Mouse (Mus musculus) Patski (cell line): ENCODE measurements around the gene Trmt1. TPM values are rescaled to one million over a fixed set of nuclear protein-coding genes. Genes with fewer than 3 reads are reported as not detected.

Experiments
- ATAC-seq: fragments of 100-300 bp; one replicate; pipeline ENCODE4 v1.8.0; 2021
- CTCF ChIA-PET: fragments of 350-600 bp; sonication (Branson Sonifier 250); formaldehyde crosslinking; loops from one replicate; lab custom pipeline; 2022; ENCODE audit warnings: inconsistent platforms; lab: Charles Lee
- POLR2A ChIA-PET: fragments of 350-600 bp; sonication (Branson Sonifier 250); formaldehyde crosslinking; loops from one replicate; lab custom pipeline; 2022; ENCODE audit warnings: antibody characterized with exemption, inconsistent platforms; lab: Charles Lee
- DNase-seq: peaks from one replicate; pipeline ENCODE4 v3.0.0-alpha.2; 2011; ENCODE audit warnings: low read depth, low spot score
- H3K27me3 ChIP-seq: fragments of 371-371 bp; one replicate; pipeline ENCODE4 v1.5.1; 2021
- CTCF ChIP-seq: fragments of 100-300 bp; IDR thresholded peaks from one replicate; pipeline ENCODE4 v1.5.1; 2021
- in situ Hi-C: fragments of 300-500 bp; cut with MboI; formaldehyde crosslinking; loops from 3 replicates; pipeline ENCODE4 v1.11.1; 2018; ENCODE audit warnings: low pct_unique_long_range_greater_than_20kb, mixed read lengths
- polyA plus RNA-seq: library from polyadenylated mRNA; unstranded; gene quantifications from one replicate; pipeline ENCODE4 v1.2.3, GENCODE M21; 2021

Gene Trmt1
- polyA plus RNA-seq, 1 experiment from 2014 or later, result 106 TPM

GRCm38 (mm10) chr8:84687003-84687704 lies 1.0 kb downstream of the Trmt1 start:
- CTCF ChIA-PET, result no interaction called here
- DNase-seq (no peak), ATAC-seq (peak; percentile 22)
- TF ChIP-seq CTCF, result no peak
- in situ Hi-C loops, result no loop called here
- H3K27me3 ChIP-seq, result no peaks in the 10 kb centered on the region
- POLR2A ChIA-PET, result interaction anchor here (0.8 to 1.3 kb wide), 3 partner anchors 19 to 27 kb away, joined by 3 to 5 read pairs (median 3); no protein-coding TSS in a partner anchor

- in situ Hi-C loops, result no loop called here
- DNase-seq, result no peak
- peak; percentile 58 for ATAC-seq
- no peaks in the 10 kb centered on the region for H3K27me3 ChIP-seq
- TF ChIP-seq CTCF, result no peak
- CTCF ChIA-PET, result no interaction called here
- POLR2A ChIA-PET, result interaction anchor here (0.6 to 1.3 kb wide), 3 partner anchors 19 to 144 kb away, joined by 3 read pairs; partner anchors contain the start of gene Gadd45gip1
These were observed 1.6 kb downstream of the Trmt1 start, which contains the start of gene Nacc1 for GRCm38 (mm10) chr8:84687705-84688100. Gene Nacc1 (minus strand): TSS chr8:84687862.

GRCm38 (mm10) chr8:84689091-84689915 lies 3.2 kb downstream of the Trmt1 start:
- DNase-seq, result no peak
- CTCF ChIA-PET, result interaction anchor here (0.9 to 1.5 kb wide), 2 partner anchors 10 to 19 kb away, joined by 3 to 4 read pairs; no protein-coding TSS in a partner anchor
- no peak for ATAC-seq
- TF ChIP-seq CTCF, result peak; percentile 58
- H3K27me3 ChIP-seq, result no peaks in the 10 kb centered on the region
- POLR2A ChIA-PET, result interaction anchor here (0.6 to 1.3 kb wide), 4 partner anchors 18 to 348 kb away, joined by 3 read pairs; partner anchors contain the start of gene Tnpo2
- in situ Hi-C loops, result no loop called here

GRCm38 (mm10) chr8:84693332-84693731 lies 7.2 kb downstream of the Trmt1 start:
- in situ Hi-C loops, result no loop called here
- ATAC-seq, result no peak

GRCm38 (mm10) chr8:84695140-84695539 lies 9.0 kb downstream of the Trmt1 start:
- POLR2A ChIA-PET, result no interaction called here
- no peak for DNase-seq
- H3K27me3 ChIP-seq, result no peaks in the 10 kb centered on the region
- ATAC-seq, result no peak
- in situ Hi-C loops, result loop anchor here (5.0 kb wide), 1 partner anchor 122 kb away; no protein-coding TSS in a partner anchor
- CTCF ChIA-PET, result no interaction called here
- TF ChIP-seq CTCF, result no peak

More at GRCm38 (mm10) chr8:84693332-84693731, 7.2 kb downstream of the Trmt1 start:
- ChIA-PET CTCF (no interaction called here), POLR2A (interaction anchor here (0.6 kb wide), 1 partner anchor 77 kb away, joined by 4 read pairs; no protein-coding TSS in a partner anchor)
- DNase-seq, result no peak
- H3K27me3 ChIP-seq, result no peaks in the 10 kb centered on the region
- no peak for TF ChIP-seq CTCF

- DNase-seq (no peak), ATAC-seq (no peak)
- CTCF ChIA-PET, result interaction anchor here (0.6 to 3.7 kb wide), 6 partner anchors 12 to 118 kb away, joined by 3 to 20 read pairs (median 4); no protein-coding TSS in a partner anchor
- POLR2A ChIA-PET, result interaction anchor here (1.1 kb wide), 1 partner anchor 14 kb away, joined by 3 read pairs; no protein-coding TSS in a partner anchor
- in situ Hi-C loops, result loop anchor here (5.0 kb wide), 1 partner anchor 120 kb away; no protein-coding TSS in a partner anchor
- TF ChIP-seq CTCF, result no peak
- H3K27me3 ChIP-seq, result no peaks in the 10 kb centered on the region
These were observed 11.3 kb downstream of the Trmt1 start for GRCm38 (mm10) chr8:84697166-84698130.

- in situ Hi-C loops, result loop anchor here (5.0 kb wide), 1 partner anchor 119 kb away; no protein-coding TSS in a partner anchor
- TF ChIP-seq CTCF, result no peak
- H3K27me3 ChIP-seq, result no peaks in the 10 kb centered on the region
- ChIA-PET POLR2A (interaction anchor here (0.6 to 2.7 kb wide), 5 partner anchors 13 to 117 kb away, joined by 3 to 6 read pairs (median 5); no protein-coding TSS in a partner anchor), CTCF (interaction anchor here (0.6 to 3.7 kb wide), 6 partner anchors 11 to 117 kb away, joined by 3 to 20 read pairs (median 4); no protein-coding TSS in a partner anchor)
- DNase-seq (no peak), ATAC-seq (no peak)
These were observed 12.2 kb downstream of the Trmt1 start for GRCm38 (mm10) chr8:84698288-84698687.

- DNase-seq (peak; percentile 56), ATAC-seq (peak; percentile 23)
- CTCF ChIA-PET, result interaction anchor here (0.9 to 3.7 kb wide), 7 partner anchors 9 to 116 kb away, joined by 3 to 20 read pairs (median 5); no protein-coding TSS in a partner anchor
- POLR2A ChIA-PET, result interaction anchor here (0.6 to 2.7 kb wide), 6 partner anchors 10 to 116 kb away, joined by 3 to 6 read pairs (median 4); no protein-coding TSS in a partner anchor
- no peaks in the 10 kb centered on the region for H3K27me3 ChIP-seq
- in situ Hi-C loops, result loop anchor here (5.0 kb wide), 1 partner anchor 118 kb away; no protein-coding TSS in a partner anchor
- TF ChIP-seq CTCF, result no peak
These were observed 12.9 kb downstream of the Trmt1 start for GRCm38 (mm10) chr8:84698929-84699401.
